Mouse (Mus musculus) embryonic facial prominence, embryonic 14.5 days (tissue): ENCODE measurements around the gene Elp1. TPM values are rescaled to one million over a fixed set of nuclear protein-coding genes. Genes with fewer than 3 reads are reported as not detected.

Experiments used
- ATAC-seq: fragments of 200-750 bp; cut with Nextera tagmentation; 2 replicates; pipeline ENCODE4 v1.8.0; 2017; ENCODE audit warnings: low read depth, moderate number of reproducible peaks, moderate TSS enrichment
- DNase-seq: peaks from one replicate; pipeline ENCODE4 v3.0.0-alpha.2; 2015; ENCODE audit warnings: low spot score
- H3K27ac ChIP-seq: fragments of 300-500 bp; sonication (generic); replicated peaks from 2 replicates; pipeline ENCODE4 v1.5.1; 2014; ENCODE audit warnings: low read depth, mild to moderate bottlenecking, low read length, moderate library complexity
- H3K27me3 ChIP-seq: fragments of 300-500 bp; sonication (generic); replicated peaks from 2 replicates; pipeline ENCODE4 v1.6.1; 2014; ENCODE audit warnings: low read length; ENCODE audit not compliant: control insufficient read depth, insufficient read depth
- H3K36me3 ChIP-seq: fragments of 300-500 bp; sonication (generic); 2 replicates; pipeline ENCODE4 v1.6.1; 2014; ENCODE audit warnings: low read length, mixed read lengths; ENCODE audit not compliant: control insufficient read depth, insufficient read depth
- H3K4me1 ChIP-seq: fragments of 300-500 bp; sonication (generic); 2 replicates; pipeline ENCODE4 v1.6.1; 2014; ENCODE audit warnings: antibody characterized with exemption, low read length; ENCODE audit not compliant: control insufficient read depth, insufficient read depth
- H3K4me2 ChIP-seq: fragments of 300-500 bp; sonication (generic); 2 replicates; pipeline ENCODE4 v1.6.1; 2014; ENCODE audit warnings: low read depth, mild to moderate bottlenecking, low read length, moderate library complexity, mixed read lengths
- H3K4me3 ChIP-seq: fragments of 300-500 bp; sonication (generic); 2 replicates; pipeline ENCODE4 v1.5.1; 2014; ENCODE audit warnings: low read depth, mild to moderate bottlenecking, low read length
- H3K9ac ChIP-seq: fragments of 300-500 bp; sonication (generic); 2 replicates; pipeline ENCODE4 v1.6.1; 2014; ENCODE audit warnings: low read depth, mild to moderate bottlenecking, low read length, moderate library complexity, mixed read lengths
- H3K9me3 ChIP-seq: fragments of 300-500 bp; sonication (generic); 2 replicates; pipeline ENCODE4 v1.6.1; 2016; ENCODE audit warnings: low read length; ENCODE audit not compliant: control insufficient read depth
- WGBS: fragments of 180-500 bp; shearing (Covaris S2); extraction: QIAGEN DNeasy Blood & Tissue Kit; methylation state at CpG from one replicate; pipeline ENCODE4 v1.1.7; 2014; 5-methylcytosine and 5-hydroxymethylcytosine counted together
- polyA plus RNA-seq: library from polyadenylated mRNA; unstranded; fragments of >200 nt; fragmentation: Nextera tagmentation; extraction: Ambion mirVana; gene quantifications from 2 replicates; pipeline ENCODE4 v1.2.1, GENCODE M21; 2014

Elp1 gene
- polyA plus RNA-seq, 1 experiment from 2014 or later = 56.8 TPM

GRCm38 (mm10) chr4:56840297-56840696 is 38.2 kb upstream of the Elp1 start:
- ATAC-seq (no peak), DNase-seq (no peak)
- Histone ChIP-seq H3K9me3 (0 out of 2 replicates have a peak, but pooled peaks cover 5% of the 10 kb centered on the region), H3K4me2 (no peak overlapping the region), H3K4me3 (no peak overlapping the region), H3K27me3 (no peaks in the 10 kb centered on the region), H3K36me3 (peaks cover 31% of the 10 kb centered on the region), H3K27ac (no peak overlapping the region), H3K4me1 (no peaks in the 10 kb centered on the region), H3K9ac (no peak overlapping the region)
- 88% methylated on average over 3 of the region's 3 CpGs for WGBS

DNA sequence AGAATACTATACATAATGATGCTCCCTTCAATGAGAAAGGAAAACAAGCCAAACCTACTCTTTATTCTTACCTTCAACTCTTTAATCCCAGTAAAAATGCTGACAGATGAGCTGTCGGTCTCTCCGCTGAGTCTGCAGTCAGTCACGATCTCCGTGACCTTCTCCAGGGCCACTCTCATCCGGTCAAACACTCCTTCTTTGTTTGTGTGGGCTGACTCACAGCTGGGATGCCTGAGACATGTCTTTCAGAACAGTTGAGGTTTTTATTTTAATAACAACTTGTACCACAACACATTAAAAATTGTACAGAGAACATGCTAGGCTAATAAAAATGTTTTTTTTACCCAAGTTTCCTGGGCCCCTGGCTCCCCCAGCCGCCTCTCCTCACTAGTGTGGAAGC is 35.5 kb upstream of the Elp1 start:
- Histone ChIP-seq H3K27ac (no peak overlapping the region), H3K4me1 (no peaks in the 10 kb centered on the region), H3K4me3 (no peak overlapping the region), H3K9me3 (no peaks in the 10 kb centered on the region), H3K27me3 (no peaks in the 10 kb centered on the region), H3K9ac (no peak overlapping the region), H3K36me3 (peaks cover 25% of the 10 kb centered on the region; the same call in 1 of the 2 replicates), H3K4me2 (no peak overlapping the region)
- WGBS = 65% methylated on average over 6 of the region's 6 CpGs
- ATAC-seq (no peak), DNase-seq (no peak)

- Histone ChIP-seq H3K9ac (no peak overlapping the region), H3K27ac (no peak overlapping the region), H3K9me3 (no peaks in the 10 kb centered on the region), H3K27me3 (no peaks in the 10 kb centered on the region), H3K4me3 (no peak overlapping the region), H3K4me2 (no peak overlapping the region), H3K36me3 (peaks cover 25% of the 10 kb centered on the region), H3K4me1 (0 out of 2 replicates have a peak, but pooled peaks cover 6% of the 10 kb centered on the region)
- ATAC-seq = no peak
- 88% methylated on average over 7 of the region's 7 CpGs for WGBS
- DNase-seq = no peak
Measured at GRCm38 (mm10) chr4:56831998-56832397, 29.9 kb upstream of the Elp1 start.

DNA sequence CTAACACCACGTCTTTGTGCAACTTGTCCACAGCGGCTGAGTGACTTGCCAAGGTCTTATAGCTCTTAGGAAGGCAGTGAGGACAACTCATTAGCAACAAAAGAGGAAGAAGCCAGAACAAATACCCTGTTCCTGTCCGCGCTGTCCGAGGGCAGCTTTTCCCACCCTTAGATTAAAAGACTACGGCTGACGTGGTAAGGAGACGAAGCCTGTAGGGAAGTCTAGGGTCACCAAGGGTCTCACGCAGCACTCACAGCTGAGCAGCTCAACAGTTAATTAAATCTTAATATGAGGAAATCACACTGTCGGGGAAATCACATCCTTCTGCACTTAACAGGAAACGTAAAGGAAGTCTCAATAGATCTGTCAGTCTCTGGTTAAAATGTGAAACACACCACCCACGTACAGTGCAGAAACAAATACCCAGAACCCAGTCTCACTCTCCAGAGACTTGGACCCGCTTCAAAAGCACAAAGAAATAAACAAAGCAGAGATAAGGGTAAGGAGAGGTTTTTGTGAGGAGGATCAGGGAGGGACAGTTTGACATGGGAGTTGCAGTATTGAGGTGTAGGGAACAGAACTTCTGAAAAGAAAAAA is 29.0 kb upstream of the Elp1 start:
- Histone ChIP-seq H3K9ac (no peak overlapping the region), H3K36me3 (peaks cover 28% of the 10 kb centered on the region), H3K4me3 (no peak overlapping the region), H3K27me3 (no peaks in the 10 kb centered on the region), H3K4me1 (0 out of 2 replicates have a peak, but pooled peaks cover 6% of the 10 kb centered on the region), H3K4me2 (no peak overlapping the region), H3K9me3 (no peaks in the 10 kb centered on the region), H3K27ac (no peak overlapping the region)
- 58% methylated on average over 13 of the region's 13 CpGs for WGBS
- ATAC-seq (no peak), DNase-seq (no peak)

DNA sequence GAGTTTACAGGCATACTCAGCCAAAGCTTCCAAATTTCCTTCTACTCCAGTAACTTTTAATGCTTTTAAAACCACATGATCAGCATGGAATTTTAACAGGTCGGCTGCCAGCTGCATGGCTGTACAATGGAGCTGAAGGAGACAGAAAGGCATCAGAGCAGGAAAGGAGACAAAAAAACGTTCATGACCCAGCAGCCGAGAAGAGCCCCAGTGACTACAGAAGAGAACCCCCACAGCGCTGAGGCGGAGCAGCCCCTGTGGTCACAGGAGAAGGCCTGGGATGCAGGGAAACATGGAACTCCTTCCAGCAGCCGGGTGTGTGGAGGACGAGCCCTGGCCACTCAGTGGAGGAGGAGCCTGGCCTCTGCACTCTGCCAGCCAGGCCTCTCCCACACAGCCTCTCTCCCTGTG is 27.4 kb upstream of the Elp1 start:
- no peak overlapping the region for H3K4me2 ChIP-seq
- H3K9ac ChIP-seq = no peak overlapping the region

DNA sequence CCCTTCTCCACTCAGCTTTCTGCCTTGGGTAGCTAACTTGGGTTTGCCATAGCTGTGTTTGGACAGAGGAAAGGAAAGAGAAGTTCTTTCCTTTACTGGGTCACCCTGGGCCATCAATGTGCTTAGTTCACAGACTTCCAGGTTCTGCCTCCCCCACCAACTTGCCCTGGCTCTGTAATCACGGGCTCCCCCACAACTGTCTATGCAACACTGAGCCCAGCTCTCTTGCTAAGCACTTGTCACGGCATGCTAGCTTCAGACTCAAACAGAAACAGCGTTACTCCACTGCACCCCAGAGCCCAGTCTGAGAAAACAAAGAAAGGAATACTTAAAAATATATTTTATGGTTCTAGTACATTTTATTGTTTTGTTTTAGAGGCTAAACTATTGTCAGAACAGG is 26.8 kb upstream of the Elp1 start:
- Histone ChIP-seq H3K9ac (no peak overlapping the region), H3K36me3 (peaks cover 25% of the 10 kb centered on the region), H3K4me1 (0 out of 2 replicates have a peak, but pooled peaks cover 6% of the 10 kb centered on the region), H3K4me3 (no peak overlapping the region), H3K9me3 (no peaks in the 10 kb centered on the region), H3K4me2 (no peak overlapping the region), H3K27me3 (no peaks in the 10 kb centered on the region), H3K27ac (no peak overlapping the region)
- DNase-seq (no peak), ATAC-seq (no peak)
- WGBS = 77% methylated on average over 3 of the region's 3 CpGs

More for the DNA sequence above, 27.4 kb upstream of the Elp1 start:
- H3K4me1 ChIP-seq = 0 out of 2 replicates have a peak, but pooled peaks cover 6% of the 10 kb centered on the region
- no peak overlapping the region for H3K4me3 ChIP-seq
- H3K9me3 ChIP-seq = no peaks in the 10 kb centered on the region
- no peak; the same call in 1 of the 2 replicates for ATAC-seq
- 60% methylated on average over 7 of the region's 7 CpGs for WGBS
- H3K27ac ChIP-seq = no peak overlapping the region
- no peaks in the 10 kb centered on the region for H3K27me3 ChIP-seq
- peaks cover 28% of the 10 kb centered on the region for H3K36me3 ChIP-seq
- no peak for DNase-seq

- ATAC-seq = no peak
- H3K9ac ChIP-seq = no peak overlapping the region
- WGBS = 92% methylated on average over 9 of the region's 9 CpGs
- H3K9me3 ChIP-seq = no peaks in the 10 kb centered on the region
- no peak overlapping the region for H3K4me2 ChIP-seq
- H3K36me3 ChIP-seq = peaks cover 12% of the 10 kb centered on the region
- no peaks in the 10 kb centered on the region for H3K4me1 ChIP-seq
- DNase-seq = no peak
- H3K27ac ChIP-seq = no peak overlapping the region
- H3K27me3 ChIP-seq = no peaks in the 10 kb centered on the region
- no peak overlapping the region for H3K4me3 ChIP-seq
Measured at GRCm38 (mm10) chr4:56824231-56824630, 22.1 kb upstream of the Elp1 start.

DNA sequence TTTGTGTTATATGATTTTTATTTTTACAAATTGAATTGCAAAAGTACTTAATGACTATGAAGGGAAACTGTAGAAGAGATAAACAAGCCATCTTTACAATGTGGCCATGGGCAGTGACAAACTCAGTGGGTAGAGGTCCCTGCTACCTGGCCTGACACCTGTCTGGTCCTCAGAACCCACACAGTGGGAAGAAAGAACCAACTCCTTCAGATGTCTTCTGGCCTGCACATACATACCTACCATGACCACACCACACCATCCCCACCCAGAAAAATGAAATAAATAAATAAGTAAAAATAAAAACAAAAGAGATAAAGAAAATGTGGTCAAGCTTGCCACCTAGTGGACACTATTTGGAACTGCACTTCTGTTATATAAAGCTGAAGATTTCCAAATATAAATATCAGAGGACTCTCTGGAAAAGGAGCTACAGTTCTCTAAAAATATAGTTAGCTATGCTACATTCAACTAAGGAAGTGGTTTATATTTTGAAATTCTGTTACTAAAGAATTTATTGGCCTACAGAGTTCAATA is 18.0 kb upstream of the Elp1 start:
- no peak overlapping the region for H3K27ac ChIP-seq
- H3K4me3 ChIP-seq = no peak overlapping the region
- no peaks in the 10 kb centered on the region for H3K9me3 ChIP-seq
- no peak overlapping the region for H3K4me2 ChIP-seq
- no peak overlapping the region for H3K9ac ChIP-seq
- DNase-seq (no peak), ATAC-seq (no peak)
- no peaks in the 10 kb centered on the region for H3K27me3 ChIP-seq
- H3K36me3 ChIP-seq = no peaks in the 10 kb centered on the region
- no peaks in the 10 kb centered on the region for H3K4me1 ChIP-seq

GRCm38 (mm10) chr4:56815131-56815530 is 13.0 kb upstream of the Elp1 start:
- Histone ChIP-seq H3K27me3 (no peaks in the 10 kb centered on the region), H3K9me3 (no peaks in the 10 kb centered on the region), H3K4me3 (no peak overlapping the region), H3K9ac (no peak overlapping the region), H3K4me2 (no peak overlapping the region), H3K4me1 (no peaks in the 10 kb centered on the region), H3K27ac (no peak overlapping the region), H3K36me3 (peaks cover 15% of the 10 kb centered on the region; the same call in 1 of the 2 replicates)
- 65% methylated on average over 8 of the region's 8 CpGs for WGBS
- ATAC-seq (no peak), DNase-seq (no peak)
